Mouse (Mus musculus): ENCODE data around the gene Syt7. TPM values are rescaled to one million over a fixed set of nuclear protein-coding genes. Genes with fewer than 3 reads are reported as not detected.

Gene Syt7
- polyA plus RNA-seq, 1 experiment from 2014 or later = 15.5 TPM

DNA sequence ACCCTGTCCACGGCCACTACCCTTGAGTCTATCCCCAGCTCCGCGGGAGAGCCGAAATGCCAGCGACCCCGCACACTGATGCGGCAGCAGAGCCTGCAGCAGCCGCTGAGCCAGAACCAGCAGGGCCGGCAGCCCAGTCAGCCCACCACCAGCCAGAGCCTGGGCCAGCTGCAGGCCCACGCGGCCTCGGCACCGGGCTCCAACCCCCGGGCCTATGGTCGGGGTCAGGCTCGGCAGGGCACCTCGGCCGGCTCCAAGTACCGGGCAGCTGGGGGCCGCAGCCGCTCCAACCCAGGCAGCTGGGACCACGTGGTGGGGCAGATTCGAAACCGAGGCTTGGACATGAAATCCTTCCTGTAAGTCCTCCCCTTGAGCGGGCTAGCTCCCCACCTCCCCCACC, 37.4 kb downstream of the Syt7 start:
- H3K36me3 ChIP-seq (ENCODE audit: control insufficient read depth, insufficient read depth, low read length) = no peaks in the 10 kb centered on the region
- H3K27me3 ChIP-seq (ENCODE audit: control insufficient read depth, insufficient read depth, low read length) = no peaks in the 10 kb centered on the region
- H3K9me3 ChIP-seq (ENCODE audit: control insufficient read depth, low read length) = no peaks in the 10 kb centered on the region
- no peak overlapping the region for H3K27ac ChIP-seq (ENCODE audit: low read depth, low read length)
- 0 out of 2 replicates have a peak overlapping the region, but pooled peaks have one; percentile 4 for H3K9ac ChIP-seq (replicated peaks; ENCODE audit: low read depth, low read length)
- H3K4me1 ChIP-seq (ENCODE audit: control insufficient read depth, insufficient read depth, low read length) = peaks cover 17% of the 10 kb centered on the region; the same call in 1 of the 2 replicates
- no peak overlapping the region for H3K4me3 ChIP-seq (ENCODE audit: low read depth, low read length)
- 36% methylated on average over 23 of the region's 25 CpGs for WGBS
- peak; percentile 9; the same call in 1 of the 2 replicates for ATAC-seq (ENCODE audit: low read depth)
- H3K4me2 ChIP-seq (ENCODE audit: low read depth, low read length) = no peak overlapping the region

GRCm38 (mm10) chr19:10426793-10427192, 37.9 kb downstream of the Syt7 start:
- no peak overlapping the region for H3K9ac ChIP-seq (replicated peaks; ENCODE audit: low read depth, low read length)
- H3K27me3 ChIP-seq (ENCODE audit: control insufficient read depth, insufficient read depth, low read length) = no peaks in the 10 kb centered on the region
- peaks cover 15% of the 10 kb centered on the region; the same call in 1 of the 2 replicates for H3K4me1 ChIP-seq (ENCODE audit: control insufficient read depth, insufficient read depth, low read length)
- no peaks in the 10 kb centered on the region for H3K36me3 ChIP-seq (ENCODE audit: control insufficient read depth, insufficient read depth, low read length)
- no peak overlapping the region for H3K27ac ChIP-seq (ENCODE audit: low read depth, low read length)
- no peaks in the 10 kb centered on the region for H3K9me3 ChIP-seq (ENCODE audit: control insufficient read depth, low read length)
- 62% methylated on average over 6 of the region's 6 CpGs for WGBS
- no peak for ATAC-seq (ENCODE audit: low read depth)
- H3K4me3 ChIP-seq (ENCODE audit: low read depth, low read length) = no peak overlapping the region
- H3K4me2 ChIP-seq (ENCODE audit: low read depth, low read length) = no peak overlapping the region

DNA sequence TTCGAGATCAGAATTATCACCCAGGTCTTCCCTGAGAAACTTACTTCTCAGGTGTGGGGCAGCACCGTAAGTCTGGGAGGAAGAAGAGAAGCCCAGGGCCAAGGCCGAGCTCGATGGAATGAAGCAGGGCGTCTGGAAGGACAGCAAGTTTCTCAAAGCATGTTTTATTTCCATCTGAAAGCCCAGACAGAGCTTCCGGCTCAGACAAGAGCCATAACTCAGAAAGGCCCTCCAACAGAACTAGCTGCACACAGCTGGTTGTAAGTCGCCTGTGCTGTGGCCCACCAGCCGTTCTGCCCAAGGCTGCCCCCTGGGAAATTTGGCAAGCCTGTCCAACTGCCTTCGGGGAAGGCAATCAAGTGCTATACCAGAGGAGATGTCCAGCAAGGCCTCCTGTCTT, 38.5 kb downstream of the Syt7 start:
- H3K4me1 ChIP-seq (ENCODE audit: control insufficient read depth, insufficient read depth, low read length) = peaks cover 12% of the 10 kb centered on the region; the same call in 1 of the 2 replicates
- H3K4me2 ChIP-seq (ENCODE audit: low read depth, low read length) = no peak overlapping the region
- no peak overlapping the region for H3K4me3 ChIP-seq (ENCODE audit: low read depth, low read length)
- no peaks in the 10 kb centered on the region for H3K27me3 ChIP-seq (ENCODE audit: control insufficient read depth, insufficient read depth, low read length)
- H3K36me3 ChIP-seq (ENCODE audit: control insufficient read depth, insufficient read depth, low read length) = no peaks in the 10 kb centered on the region
- no peak for ATAC-seq (ENCODE audit: low read depth)
- no peak overlapping the region for H3K9ac ChIP-seq (replicated peaks; ENCODE audit: low read depth, low read length)
- no peak overlapping the region for H3K27ac ChIP-seq (ENCODE audit: low read depth, low read length)
- no peaks in the 10 kb centered on the region for H3K9me3 ChIP-seq (ENCODE audit: control insufficient read depth, low read length)
- WGBS = 55% methylated on average over 9 of the region's 9 CpGs

- peaks cover 10% of the 10 kb centered on the region; the same call in 1 of the 2 replicates for H3K4me1 ChIP-seq (ENCODE audit: control insufficient read depth, insufficient read depth, low read length)
- H3K9ac ChIP-seq (replicated peaks; ENCODE audit: low read depth, low read length) = no peak overlapping the region
- no peak overlapping the region for H3K27ac ChIP-seq (ENCODE audit: low read depth, low read length)
- no peaks in the 10 kb centered on the region for H3K27me3 ChIP-seq (ENCODE audit: control insufficient read depth, insufficient read depth, low read length)
- H3K4me3 ChIP-seq (ENCODE audit: low read depth, low read length) = no peak overlapping the region
- WGBS = 87% methylated on average over 8 of the region's 8 CpGs
- H3K4me2 ChIP-seq (ENCODE audit: low read depth, low read length) = no peak overlapping the region
- no peaks in the 10 kb centered on the region for H3K36me3 ChIP-seq (ENCODE audit: control insufficient read depth, insufficient read depth, low read length)
- no peak for ATAC-seq (ENCODE audit: low read depth)
- H3K9me3 ChIP-seq (ENCODE audit: control insufficient read depth, low read length) = no peaks in the 10 kb centered on the region
These were observed 40.5 kb downstream of the Syt7 start for GRCm38 (mm10) chr19:10429371-10429770.

DNA sequence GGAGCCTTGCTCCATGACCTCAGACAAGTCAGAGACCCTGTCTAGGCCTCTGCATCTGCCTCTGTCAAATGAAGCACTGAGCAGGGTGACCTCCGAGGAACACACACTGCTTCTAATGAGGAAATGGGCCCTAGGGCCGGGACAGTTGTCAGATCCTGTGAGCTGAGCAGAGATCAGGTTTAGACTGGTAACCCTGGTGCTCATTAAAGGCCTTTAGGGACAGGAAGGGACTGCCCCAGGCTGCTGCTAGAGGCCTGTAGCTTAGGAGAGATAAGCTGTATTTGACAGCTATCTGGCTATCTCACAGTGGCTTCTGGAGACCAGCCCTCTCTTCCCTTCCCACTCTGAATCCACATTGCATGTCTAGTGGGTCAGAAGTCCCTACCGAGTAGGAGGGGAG, 42.5 kb downstream of the Syt7 start:
- Histone ChIP-seq H3K9me3 (ENCODE audit: control insufficient read depth, low read length) (no peaks in the 10 kb centered on the region), H3K4me3 (ENCODE audit: low read depth, low read length) (no peak overlapping the region), H3K9ac (replicated peaks; ENCODE audit: low read depth, low read length) (no peak overlapping the region), H3K4me2 (ENCODE audit: low read depth, low read length) (no peak overlapping the region), H3K4me1 (ENCODE audit: control insufficient read depth, insufficient read depth, low read length) (no peaks in the 10 kb centered on the region; the same call in 1 of the 2 replicates), H3K27me3 (ENCODE audit: control insufficient read depth, insufficient read depth, low read length) (no peaks in the 10 kb centered on the region), H3K36me3 (ENCODE audit: control insufficient read depth, insufficient read depth, low read length) (no peaks in the 10 kb centered on the region), H3K27ac (ENCODE audit: low read depth, low read length) (no peak overlapping the region)
- WGBS = 56% methylated on average over 3 of the region's 3 CpGs
- no peak for ATAC-seq (ENCODE audit: low read depth)

DNA sequence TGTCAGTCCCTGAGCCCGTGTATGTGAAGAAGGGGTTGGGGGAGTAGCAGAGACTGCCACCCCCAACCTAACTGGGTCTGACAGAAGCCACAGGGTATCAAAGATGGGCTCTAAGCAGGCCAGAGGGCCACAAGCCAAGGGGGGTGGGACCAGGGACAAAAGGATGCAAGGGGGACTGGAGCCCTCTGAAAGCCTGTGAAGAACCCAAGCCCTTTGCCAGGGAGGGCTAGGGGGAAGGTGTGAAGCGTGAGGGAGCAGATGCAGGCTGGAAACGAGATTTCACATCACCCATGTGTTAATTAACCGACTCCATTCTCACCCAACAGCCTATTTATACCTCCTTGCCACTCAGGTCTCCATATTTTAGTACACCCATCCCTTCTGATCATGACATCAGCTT, 43.0 kb downstream of the Syt7 start:
- H3K9me3 ChIP-seq (ENCODE audit: control insufficient read depth, low read length) = no peaks in the 10 kb centered on the region
- no peak for ATAC-seq (ENCODE audit: low read depth)
- no peak overlapping the region for H3K27ac ChIP-seq (ENCODE audit: low read depth, low read length)
- no peak overlapping the region for H3K9ac ChIP-seq (replicated peaks; ENCODE audit: low read depth, low read length)
- no peaks in the 10 kb centered on the region for H3K27me3 ChIP-seq (ENCODE audit: control insufficient read depth, insufficient read depth, low read length)
- WGBS = 60% methylated on average over 4 of the region's 4 CpGs
- no peaks in the 10 kb centered on the region for H3K36me3 ChIP-seq (ENCODE audit: control insufficient read depth, insufficient read depth, low read length)
- no peaks in the 10 kb centered on the region; the same call in 1 of the 2 replicates for H3K4me1 ChIP-seq (ENCODE audit: control insufficient read depth, insufficient read depth, low read length)
- H3K4me2 ChIP-seq (ENCODE audit: low read depth, low read length) = no peak overlapping the region
- H3K4me3 ChIP-seq (ENCODE audit: low read depth, low read length) = no peak overlapping the region

- 84% methylated on average over 7 of the region's 7 CpGs for WGBS
- no peak for ATAC-seq (ENCODE audit: low read depth)
- Histone ChIP-seq H3K4me3 (ENCODE audit: low read depth, low read length) (no peak overlapping the region), H3K9ac (replicated peaks; ENCODE audit: low read depth, low read length) (no peak overlapping the region), H3K9me3 (ENCODE audit: control insufficient read depth, low read length) (no peaks in the 10 kb centered on the region), H3K27ac (ENCODE audit: low read depth, low read length) (no peak overlapping the region), H3K36me3 (ENCODE audit: control insufficient read depth, insufficient read depth, low read length) (no peaks in the 10 kb centered on the region), H3K4me2 (ENCODE audit: low read depth, low read length) (no peak overlapping the region), H3K4me1 (ENCODE audit: control insufficient read depth, insufficient read depth, low read length) (no peaks in the 10 kb centered on the region; the same call in 1 of the 2 replicates), H3K27me3 (ENCODE audit: control insufficient read depth, insufficient read depth, low read length) (no peaks in the 10 kb centered on the region)
These were observed 44.3 kb downstream of the Syt7 start for GRCm38 (mm10) chr19:10433225-10433624.

GRCm38 (mm10) chr19:10433879-10434540, 45.1 kb downstream of the Syt7 start:
- 81% methylated on average over 9 of the region's 9 CpGs for WGBS
- Histone ChIP-seq H3K4me1 (ENCODE audit: control insufficient read depth, insufficient read depth, low read length) (no peaks in the 10 kb centered on the region; the same call in 1 of the 2 replicates), H3K27me3 (ENCODE audit: control insufficient read depth, insufficient read depth, low read length) (no peaks in the 10 kb centered on the region), H3K9ac (replicated peaks; ENCODE audit: low read depth, low read length) (no peak overlapping the region), H3K4me2 (ENCODE audit: low read depth, low read length) (no peak overlapping the region), H3K4me3 (ENCODE audit: low read depth, low read length) (no peak overlapping the region), H3K36me3 (ENCODE audit: control insufficient read depth, insufficient read depth, low read length) (no peaks in the 10 kb centered on the region), H3K9me3 (ENCODE audit: control insufficient read depth, low read length) (no peaks in the 10 kb centered on the region), H3K27ac (ENCODE audit: low read depth, low read length) (no peak overlapping the region)
- no peak for ATAC-seq (ENCODE audit: low read depth)

DNA sequence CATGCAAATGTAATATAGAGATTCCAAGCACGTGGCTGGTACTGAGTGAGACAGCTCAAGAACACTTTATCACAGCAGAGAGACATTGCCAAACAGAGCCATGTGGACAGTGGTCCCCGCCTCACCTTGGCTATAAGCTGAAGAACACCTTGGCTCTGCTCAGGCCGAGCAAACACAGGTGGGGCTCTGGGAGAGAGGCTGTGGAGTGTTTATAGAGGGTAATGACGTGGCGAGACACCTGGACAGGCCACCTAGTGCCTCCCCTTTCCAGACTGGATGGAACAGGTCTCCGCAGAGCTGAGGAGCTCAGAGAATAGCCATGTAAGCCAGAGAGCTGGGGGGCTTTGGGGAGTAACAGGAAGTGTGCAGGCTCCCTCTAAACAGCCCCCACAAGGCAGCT, 46.0 kb downstream of the Syt7 start:
- Histone ChIP-seq H3K9ac (replicated peaks; ENCODE audit: low read depth, low read length) (no peak overlapping the region), H3K4me3 (ENCODE audit: low read depth, low read length) (no peak overlapping the region), H3K4me2 (ENCODE audit: low read depth, low read length) (no peak overlapping the region), H3K9me3 (ENCODE audit: control insufficient read depth, low read length) (no peaks in the 10 kb centered on the region), H3K36me3 (ENCODE audit: control insufficient read depth, insufficient read depth, low read length) (0 out of 2 replicates have a peak, but pooled peaks cover 4% of the 10 kb centered on the region), H3K4me1 (ENCODE audit: control insufficient read depth, insufficient read depth, low read length) (no peaks in the 10 kb centered on the region; the same call in 1 of the 2 replicates), H3K27me3 (ENCODE audit: control insufficient read depth, insufficient read depth, low read length) (no peaks in the 10 kb centered on the region), H3K27ac (ENCODE audit: low read depth, low read length) (no peak overlapping the region)
- 77% methylated on average over 6 of the region's 6 CpGs for WGBS
- no peak for ATAC-seq (ENCODE audit: low read depth)

All from neural tube, embryonic 14.5 days (tissue).